Mouse (Mus musculus): ENCODE data around the gene Prr5.
"Not testable (repeated sequence)": the region's sequence is repeated elsewhere in the genome, so short reads cannot be mapped to it uniquely, and the experiment has no call there.

Prr5 gene

DNA sequence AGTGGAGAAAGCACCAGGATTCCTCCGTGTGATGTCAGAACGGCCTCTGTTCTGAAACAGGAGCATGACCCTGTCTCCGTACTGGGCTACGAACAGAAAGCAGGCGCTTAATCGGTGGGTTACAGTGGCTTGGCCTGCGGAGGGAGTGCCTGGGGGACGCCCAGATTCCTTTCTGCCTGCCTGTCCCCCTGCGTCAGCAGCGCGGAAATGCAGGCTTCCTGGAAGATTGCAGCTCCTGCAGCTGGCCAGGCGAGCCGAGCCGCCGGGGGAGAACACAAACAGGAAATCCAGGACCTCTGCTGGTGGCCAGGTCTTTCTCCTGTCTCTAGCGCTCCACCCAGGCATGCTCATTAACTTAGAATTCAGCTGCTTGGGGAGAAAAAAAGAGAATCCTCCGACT is 45.3 kb downstream of the Prr5 start:
- DNase-seq (ENCODE audit: low spot score in 2 of 2) = peak; percentile 46 to 56

GRCm38 (mm10) chr15:84715132-84715531 is 45.7 kb downstream of the Prr5 start:
- no peak for DNase-seq (ENCODE audit: low spot score in 2 of 2)

GRCm38 (mm10) chr15:84717570-84718270 is 48.3 kb downstream of the Prr5 start:
- not testable (repeated sequence) for DNase-seq (ENCODE audit: low spot score in 2 of 2)

GRCm38 (mm10) chr15:84718785-84719184 is 49.4 kb downstream of the Prr5 start:
- DNase-seq (ENCODE audit: low spot score in 2 of 2) = no peak

- peak; percentile 51 to 63 for DNase-seq (ENCODE audit: low spot score in 2 of 2)
Measured at GRCm38 (mm10) chr15:84719791-84720190, 50.4 kb downstream of the Prr5 start, which contains the start of gene Arhgap8. Gene Arhgap8, plus strand, starts transcription at chr15:84720052.

GRCm38 (mm10) chr15:84720291-84721204 is 51.1 kb downstream of the Prr5 start:
- no peak for DNase-seq (ENCODE audit: low spot score in 2 of 2)

- DNase-seq (ENCODE audit: low spot score in 2 of 2) = not testable (repeated sequence)
Measured at GRCm38 (mm10) chr15:84723656-84724055, 54.2 kb downstream of the Prr5 start.

- DNase-seq (ENCODE audit: low spot score in 2 of 2) = no peak
Measured at GRCm38 (mm10) chr15:84724199-84724598, 54.8 kb downstream of the Prr5 start.

DNA sequence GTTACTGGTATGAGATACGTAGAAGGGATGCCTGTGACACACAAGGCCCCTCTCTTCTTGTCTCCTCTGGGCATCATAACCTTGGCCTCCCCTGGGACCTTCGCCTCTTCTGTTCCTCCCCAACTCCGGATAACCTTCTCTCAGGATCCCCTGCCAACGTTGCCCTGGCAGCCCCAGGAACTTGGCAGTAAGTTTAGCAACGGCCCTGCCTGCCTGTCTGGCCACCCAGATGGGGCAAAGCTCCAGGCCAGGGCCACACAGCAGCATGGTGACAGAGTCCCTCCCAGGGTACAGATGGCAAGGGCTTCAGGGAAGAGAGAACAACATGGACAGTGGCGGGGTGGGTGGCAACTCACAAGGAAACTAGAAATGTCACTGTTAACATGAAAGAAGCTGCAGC is 60.3 kb downstream of the Prr5 start:
- no peak for DNase-seq (ENCODE audit: low spot score in 2 of 2)

- no peak for DNase-seq (ENCODE audit: low spot score in 2 of 2)
Measured at GRCm38 (mm10) chr15:84730893-84731292, 61.5 kb downstream of the Prr5 start.

- no peak for DNase-seq (ENCODE audit: low spot score in 2 of 2)
Measured at GRCm38 (mm10) chr15:84731676-84732424, 62.4 kb downstream of the Prr5 start.

DNA sequence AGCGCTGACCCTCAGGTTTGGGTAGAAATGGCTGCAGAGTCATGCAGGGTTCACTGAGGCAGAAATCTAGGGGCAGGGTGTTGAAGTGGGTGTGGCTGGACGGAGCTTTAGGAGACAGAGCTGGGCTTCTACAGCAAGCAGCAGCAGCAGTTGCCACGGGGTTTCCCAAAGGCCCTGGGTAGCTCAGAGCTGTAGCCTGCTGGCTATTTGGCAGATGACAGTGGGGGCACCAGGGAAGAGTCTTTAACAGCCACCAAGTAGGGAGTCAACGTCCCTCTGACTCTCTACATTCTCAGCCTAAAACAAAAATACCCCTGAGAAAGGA is 63.0 kb downstream of the Prr5 start:
- no peak for DNase-seq (ENCODE audit: low spot score in 2 of 2)

DNA sequence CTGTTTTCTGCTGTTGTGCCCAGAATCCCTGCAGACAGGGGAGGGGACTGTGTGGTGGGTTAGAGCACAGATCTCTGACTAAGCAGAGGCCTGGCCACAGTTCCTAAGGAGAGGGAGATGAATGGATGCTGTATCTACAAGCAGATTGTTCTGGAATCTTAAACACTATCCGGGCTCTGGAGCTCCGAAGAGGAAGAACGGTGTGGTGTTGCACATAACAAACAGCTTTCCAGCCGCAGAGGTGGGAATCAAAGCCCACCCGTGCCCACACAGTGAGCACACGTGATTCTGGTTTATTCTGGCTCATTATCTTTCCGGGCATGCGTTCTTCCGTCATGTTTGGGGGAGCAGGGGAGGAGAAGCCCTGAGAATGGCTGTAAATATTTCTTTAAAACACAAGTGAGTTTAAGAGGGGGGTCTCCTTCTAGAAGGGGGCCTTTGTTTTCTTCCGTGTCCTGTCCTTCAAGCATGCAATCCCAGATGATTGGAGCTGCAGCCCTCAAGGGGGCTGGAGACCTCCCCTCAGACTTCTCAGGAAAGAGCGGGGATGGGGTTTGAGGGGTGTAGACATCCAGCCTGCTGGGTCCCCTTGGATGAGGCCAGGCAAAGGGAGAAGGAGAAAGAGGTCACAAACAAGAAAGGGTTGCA is 67.0 kb downstream of the Prr5 start:
- no peak for DNase-seq (ENCODE audit: low spot score in 2 of 2)

DNA sequence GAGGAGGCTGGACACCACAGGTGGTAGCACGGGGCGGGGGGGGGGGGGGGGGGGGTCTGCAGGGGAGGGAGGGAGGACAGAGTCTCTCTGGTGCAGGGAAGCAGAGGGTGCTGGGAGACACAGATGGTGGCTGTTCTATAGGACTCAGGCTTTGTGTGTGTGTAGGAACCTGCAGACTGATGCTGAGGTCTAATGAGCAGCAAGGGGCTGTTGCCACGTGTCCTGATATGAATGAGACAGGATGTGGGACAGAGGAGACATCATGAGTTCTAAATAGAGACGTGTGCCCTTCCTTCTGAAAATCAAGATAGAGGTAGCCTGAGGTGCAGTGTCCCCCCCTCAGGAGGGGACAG is 67.5 kb downstream of the Prr5 start:
- no peak for DNase-seq (ENCODE audit: low spot score in 2 of 2)

DNA sequence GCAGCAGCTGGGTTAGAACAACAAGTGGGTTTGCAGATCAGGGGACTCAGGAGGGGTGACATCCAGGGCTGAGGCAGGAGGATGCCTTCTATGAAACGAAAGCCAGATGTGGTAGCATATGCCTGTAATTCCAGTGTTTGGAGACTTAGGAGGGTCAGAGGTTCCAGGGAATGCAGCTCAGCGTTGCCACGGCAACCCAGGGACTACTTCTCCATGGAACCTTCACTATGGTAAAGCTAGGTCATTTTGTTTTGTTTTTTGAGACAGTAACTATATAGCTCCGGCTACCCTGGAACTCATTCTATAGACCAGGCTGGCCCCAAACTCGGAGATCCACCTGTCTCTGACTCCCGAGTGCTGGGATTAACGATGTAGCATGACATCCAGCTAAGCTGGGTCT is 68.8 kb downstream of the Prr5 start:
- DNase-seq (ENCODE audit: low spot score in 2 of 2) = no peak

DNA sequence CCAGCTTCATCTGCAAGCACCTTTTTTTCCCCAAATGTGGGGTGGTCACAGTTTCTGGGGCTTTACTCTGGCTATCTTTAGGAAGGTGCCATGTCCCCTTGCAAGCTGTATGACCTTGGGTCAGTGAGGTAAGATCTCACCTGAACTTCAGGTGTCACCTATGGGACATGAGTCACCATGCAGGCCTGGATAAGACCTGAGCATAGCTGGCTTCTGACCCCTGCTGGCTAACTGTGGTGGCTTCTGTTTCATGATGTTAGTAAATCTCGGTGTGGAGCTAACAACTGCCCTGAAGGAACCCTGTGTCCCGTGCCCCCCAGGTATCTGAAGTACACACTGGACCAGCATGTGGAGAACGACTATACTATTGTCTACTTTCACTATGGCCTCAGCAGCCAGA is 72.2 kb downstream of the Prr5 start:
- no peak for DNase-seq (ENCODE audit: low spot score in 2 of 2)

GRCm38 (mm10) chr15:84743347-84743746 is 73.9 kb downstream of the Prr5 start:
- DNase-seq (ENCODE audit: low spot score in 2 of 2) = no peak

GRCm38 (mm10) chr15:84744308-84744707 is 74.9 kb downstream of the Prr5 start:
- no peak for DNase-seq (ENCODE audit: low spot score in 2 of 2)

GRCm38 (mm10) chr15:84745831-84746230 is 76.4 kb downstream of the Prr5 start:
- no peak for DNase-seq (ENCODE audit: low spot score in 2 of 2)

Data from spleen, postnatal 36 days (tissue).